Mouse (Mus musculus): ENCODE data around the gene Htr2c. TPM values are rescaled to one million over a fixed set of nuclear protein-coding genes. Genes with fewer than 3 reads are reported as not detected.

The Htr2c gene
- total RNA-seq, 2 experiments from 2014 or later = 26.9 to 32.7 TPM

Small RNA genes within 50 kb of the gene (microRNA-seq; reads per million reads assigned to microRNA genes)
- gene Gm22650 (2.0 reads per million), gene Gm24627 (not detected), gene Mir1264 (27.6 reads per million, percentile 44 among the genes with 10 or more reads in this experiment), gene Mir1298 (178 reads per million, percentile 61 among the genes with 10 or more reads in this experiment), gene Mir1912 (not detected), gene Mir448 (19.5 reads per million, percentile 39 among the genes with 10 or more reads in this experiment), gene Mir764 (13.2 reads per million, percentile 34 among the genes with 10 or more reads in this experiment)

Data from left cerebral cortex, postnatal 10 days (tissue).